Mouse (Mus musculus) myocyte (in vitro differentiated cells): ENCODE results near the gene Ugt1a6a.

Experiments used
- CEBPB ChIP-seq: IDR thresholded peaks from 2 replicates; pipeline ENCODE4 v1.6.1; 2011; ENCODE audit warnings: mild to moderate bottlenecking, moderate library complexity; ENCODE audit not compliant: poor library complexity, insufficient read depth, severe bottlenecking
- E2F4 ChIP-seq: IDR thresholded peaks from one replicate; pipeline ENCODE4 v1.6.1; 2011; ENCODE audit warnings: mild to moderate bottlenecking, control low read depth, moderate library complexity; ENCODE audit not compliant: insufficient read depth
- MAX ChIP-seq: IDR thresholded peaks from one replicate; pipeline ENCODE4 v1.6.1; 2011; ENCODE audit warnings: low read depth, mild to moderate bottlenecking, control low read depth
- MYOG ChIP-seq, 3 experiments: IDR thresholded peaks; one replicate each; pipeline ENCODE4 v1.6.1; 2011; ENCODE audit warnings: control low read depth in 2 of 3, low read depth in 2 of 3, mild to moderate bottlenecking in 2 of 3; ENCODE audit not compliant: insufficient read length in 2 of 3, control insufficient read depth in 1 of 3, insufficient read depth in 1 of 3
- POLR2A ChIP-seq: IDR thresholded peaks from one replicate; pipeline ENCODE4 v1.6.1; 2011; ENCODE audit warnings: low read depth, mild to moderate bottlenecking, control low read depth, moderate library complexity; ENCODE audit not compliant: insufficient read length
- POLR2AphosphoS2 ChIP-seq: IDR thresholded peaks from one replicate; pipeline ENCODE4 v1.6.1; 2011; ENCODE audit warnings: low read depth, control low read depth; ENCODE audit not compliant: insufficient read length
- REST ChIP-seq: IDR thresholded peaks from one replicate; pipeline ENCODE4 v1.6.1; 2011; ENCODE audit warnings: mild to moderate bottlenecking, control low read depth, moderate library complexity; ENCODE audit not compliant: insufficient read depth, insufficient read length
- SRF ChIP-seq: IDR thresholded peaks from one replicate; pipeline ENCODE4 v1.6.1; 2011; ENCODE audit warnings: low read depth; ENCODE audit not compliant: control insufficient read depth, insufficient read length
- TCF12 ChIP-seq: IDR thresholded peaks from one replicate; pipeline ENCODE4 v1.6.1; 2011; ENCODE audit warnings: mild to moderate bottlenecking, control low read depth; ENCODE audit not compliant: poor library complexity, insufficient read depth, severe bottlenecking
- TCF3 ChIP-seq: IDR thresholded peaks from one replicate; pipeline ENCODE4 v1.6.1; 2011; ENCODE audit warnings: low read depth, control low read depth; ENCODE audit not compliant: insufficient read length
- USF1 ChIP-seq: IDR thresholded peaks from one replicate; pipeline ENCODE4 v1.6.1; 2011; ENCODE audit warnings: low read depth, mild to moderate bottlenecking, control low read depth, moderate library complexity

- TF ChIP-seq POLR2A (no peak), USF1 (no peak), MYOG (IDR thresholded peaks at IDR 0.05; ENCODE audit: control insufficient read depth in 1 of 3, insufficient read depth in 1 of 3, insufficient read length in 2 of 3, low read depth in 2 of 3) (no peak), TCF12 (no peak), E2F4 (no peak), MAX (no peak), SRF (no peak), CEBPB (no peak), REST (no peak), TCF3 (no peak), POLR2AphosphoS2 (no peak)
Observed at GRCm38 (mm10) chr1:88260604-88261377, 126.2 kb downstream of the Ugt1a6a start.
